Mouse (Mus musculus) G1E (cell line): ENCODE measurements around the gene Hnrnpr.
A peak's percentile ranks its signal among the peaks of the same experiment; 100 is the strongest.

Experiments used
- CTCF ChIP-seq: IDR thresholded peaks from 2 replicates; pipeline ENCODE4 v1.5.1; 2012; ENCODE audit warnings: low read depth, low read length, inconsistent platforms, mixed read lengths
- GATA1 ChIP-seq: IDR thresholded peaks from 2 replicates; pipeline ENCODE4 v1.6.1; 2012; ENCODE audit warnings: borderline replicate concordance, low read length, inconsistent platforms, mixed read lengths
- TAL1 ChIP-seq: conservative IDR thresholded peaks from 2 replicates; pipeline ENCODE4 v1.6.1; 2012; ENCODE audit warnings: low read depth, low read length, inconsistent platforms, mixed read lengths

- TF ChIP-seq CTCF, result peak; percentile 65
- TF ChIP-seq TAL1, result no peak
- TF ChIP-seq GATA1, result no peak
These were observed 59.0 kb downstream of the Hnrnpr start for GRCm38 (mm10) chr4:136369727-136370126.
